ENCODE assay signal across 17 mouse cellular contexts in genomic region chr9:63089141-63089540, GRCm38 (mm10). TPM values are rescaled to one million over a fixed set of nuclear protein-coding genes. Genes with fewer than 3 reads are reported as not detected.
"Had no signal": no experiment of that assay in that cellular context is flagged by ENCODE, and none has a peak within 500 bp of the region (broad histone marks: within the 10 kb centered on the region; RNA-seq: fewer than 3 reads in every experiment).

No protein-coding gene starts in this region.

- DNase-seq: kidney, adult 2 months; kidney, postnatal 36 days; layer of hippocampus, adult 9-11 months; layer of hippocampus, postnatal 36 days; liver; liver, embryonic 13.5 days; liver, postnatal 0 days; lung, postnatal 14 days; right cerebral cortex, adult 18-20 months; right cerebral cortex, postnatal 25 days had no signal

- H3K27ac ChIP-seq: intestine, embryonic 15.5 days; kidney, postnatal 0 days; limb, embryonic 12.5 days; liver, embryonic 13.5 days; lung, embryonic 15.5 days; midbrain, embryonic 13.5 days; neural tube, embryonic 15.5 days had no signal

- H3K27me3 ChIP-seq: intestine, embryonic 15.5 days; limb, embryonic 12.5 days; liver, embryonic 13.5 days; lung, embryonic 15.5 days; midbrain, embryonic 13.5 days; neural tube, embryonic 15.5 days had no signal

- H3K36me3 ChIP-seq: intestine, embryonic 15.5 days; limb, embryonic 12.5 days; liver, embryonic 13.5 days; lung, embryonic 15.5 days; midbrain, embryonic 13.5 days; neural tube, embryonic 15.5 days had no signal

- H3K4me3 ChIP-seq: intestine, embryonic 15.5 days; limb, embryonic 12.5 days; liver, embryonic 13.5 days; lung, embryonic 15.5 days; midbrain, embryonic 13.5 days; neural tube, embryonic 15.5 days had no signal

- ATAC-seq: intestine, embryonic 15.5 days; liver, postnatal 0 days; midbrain, embryonic 13.5 days had no signal

RNA-seq across cellular contexts. Expression of gene Skor1, which starts 59.6 kb away (rescaled TPM):
- polyA plus RNA-seq: intestine, embryonic 15.5 days; kidney, postnatal 0 days; liver, embryonic 13.5 days; liver, postnatal 0 days; lung, embryonic 15.5 days; stomach, embryonic 16.5 days had no signal
